15 mouse cellular contexts compared by ENCODE assay signal in genomic region chr10:112000568-112000967, GRCm38 (mm10). TPM values are rescaled to one million over a fixed set of nuclear protein-coding genes. Genes with fewer than 3 reads are reported as not detected.
DNase-seq lines count a peak whose midpoint lies in the region; ATAC-seq and TF ChIP-seq lines count a peak whose summit lies in the region.
"Had no signal": no experiment of that assay in that cellular context is flagged by ENCODE, and none has a peak within 500 bp of the region (broad histone marks: within the 10 kb centered on the region; RNA-seq: fewer than 3 reads in every experiment).

No protein-coding gene starts in this region.

- 0 out of 2 replicates have a peak, but pooled peaks have one; percentile 37 for ATAC-seq in embryonic facial prominence, embryonic 13.5 days (ENCODE audit: insufficient number of reproducible peaks, insufficient read depth, low FRiP score, low TSS enrichment, low read depth)
- ATAC-seq in liver, embryonic 15.5 days (ENCODE audit: insufficient read depth), result peak; percentile 6; the same call in 1 of the 2 replicates
- no peak for ATAC-seq in hindbrain, embryonic 12.5 days (ENCODE audit: low FRiP score)
- ATAC-seq in intestine, embryonic 15.5 days, result no peak

- TF ChIP-seq CTCF in C2C12 (IDR thresholded peaks at IDR 0.05; ENCODE audit: control insufficient read depth, insufficient read depth, insufficient read length), result no peak

- H3K36me3 ChIP-seq in C2C12 (ENCODE audit: control insufficient read depth, insufficient read depth), result no peaks in the 10 kb centered on the region
- no peaks in the 10 kb centered on the region for H3K36me3 ChIP-seq in embryonic facial prominence, embryonic 13.5 days
- no peaks in the 10 kb centered on the region for H3K36me3 ChIP-seq in liver, embryonic 15.5 days (replicated peaks)
- H3K36me3 ChIP-seq in hindbrain, embryonic 12.5 days, result no peaks in the 10 kb centered on the region
- H3K36me3 ChIP-seq in intestine, embryonic 15.5 days, result no peaks in the 10 kb centered on the region
- H3K36me3 ChIP-seq: neural tube, embryonic 12.5 days had no signal

- no peaks in the 10 kb centered on the region for H3K79me3 ChIP-seq in C2C12 (ENCODE audit: low read depth)

- H3K9me3 ChIP-seq in embryonic facial prominence, embryonic 13.5 days, result no peaks in the 10 kb centered on the region
- no peaks in the 10 kb centered on the region for H3K9me3 ChIP-seq in liver, embryonic 15.5 days (replicated peaks)
- no peaks in the 10 kb centered on the region for H3K9me3 ChIP-seq in hindbrain, embryonic 12.5 days (replicated peaks)
- H3K9me3 ChIP-seq in intestine, embryonic 15.5 days, result no peaks in the 10 kb centered on the region
- H3K9me3 ChIP-seq: neural tube, embryonic 12.5 days had no signal

- DNase-seq in 3134 (ENCODE audit: extremely low read depth, insufficient read length, low spot score), result peak; percentile 42
- no peak for DNase-seq in left cerebral cortex, adult 8-10 months (ENCODE audit: low spot score in 2 of 2)
- DNase-seq in heart, adult 9 months (ENCODE audit: low spot score in 2 of 2), result no peak
- DNase-seq: gastrocnemius, postnatal 10 days; kidney, postnatal 14 days had no signal

- WGBS in embryonic facial prominence, embryonic 13.5 days, result 59% methylated on average over 5 of the region's 5 CpGs
- 24% methylated on average over 5 of the region's 5 CpGs for WGBS in liver, embryonic 15.5 days (ENCODE audit: insufficient replicate concordance)
- WGBS in hindbrain, embryonic 12.5 days, result 93% methylated on average over 5 of the region's 5 CpGs
- WGBS in intestine, embryonic 15.5 days, result 83% methylated on average over 5 of the region's 5 CpGs

- H3K9ac ChIP-seq in embryonic facial prominence, embryonic 13.5 days, result no peak overlapping the region
- H3K9ac ChIP-seq in liver, embryonic 15.5 days, result no peak overlapping the region
- H3K9ac ChIP-seq in hindbrain, embryonic 12.5 days, result no peak overlapping the region
- no peak overlapping the region for H3K9ac ChIP-seq in intestine, embryonic 15.5 days
- H3K9ac ChIP-seq: neural tube, embryonic 12.5 days had no signal

- no peaks in the 10 kb centered on the region for H3K27me3 ChIP-seq in C2C12 (ENCODE audit: control insufficient read depth, insufficient read depth, insufficient read length)
- no peaks in the 10 kb centered on the region for H3K27me3 ChIP-seq in embryonic facial prominence, embryonic 13.5 days
- no peaks in the 10 kb centered on the region for H3K27me3 ChIP-seq in liver, embryonic 15.5 days
- no peaks in the 10 kb centered on the region for H3K27me3 ChIP-seq in hindbrain, embryonic 12.5 days
- no peaks in the 10 kb centered on the region for H3K27me3 ChIP-seq in intestine, embryonic 15.5 days (replicated peaks)
- H3K27me3 ChIP-seq: neural tube, embryonic 12.5 days had no signal

- H3ac ChIP-seq in C2C12 (ENCODE audit: control insufficient read depth, insufficient read length, low read depth), result peak overlapping the region; percentile 38

- H3K4me3 ChIP-seq in C2C12 (ENCODE audit: insufficient read depth, poor library complexity, severe bottlenecking), result no peak overlapping the region
- H3K4me3 ChIP-seq in embryonic facial prominence, embryonic 13.5 days, result no peak overlapping the region
- H3K4me3 ChIP-seq in liver, embryonic 15.5 days (replicated peaks), result no peak overlapping the region
- H3K4me3 ChIP-seq in hindbrain, embryonic 12.5 days, result no peak overlapping the region
- H3K4me3 ChIP-seq in intestine, embryonic 15.5 days (replicated peaks), result no peak overlapping the region
- H3K4me3 ChIP-seq: neural tube, embryonic 12.5 days had no signal

- H3K4me1 ChIP-seq in embryonic facial prominence, embryonic 13.5 days, result peaks cover 6% of the 10 kb centered on the region; the same call in 1 of the 2 replicates
- H3K4me1 ChIP-seq in liver, embryonic 15.5 days (replicated peaks), result peaks cover 31% of the 10 kb centered on the region
- H3K4me1 ChIP-seq in hindbrain, embryonic 12.5 days, result no peaks in the 10 kb centered on the region
- H3K4me1 ChIP-seq in intestine, embryonic 15.5 days (replicated peaks), result no peaks in the 10 kb centered on the region
- H3K4me1 ChIP-seq: neural tube, embryonic 12.5 days had no signal

- H3K4me2 ChIP-seq in embryonic facial prominence, embryonic 13.5 days, result no peak overlapping the region
- H3K4me2 ChIP-seq in liver, embryonic 15.5 days, result no peak overlapping the region
- H3K4me2 ChIP-seq in hindbrain, embryonic 12.5 days (replicated peaks), result no peak overlapping the region
- no peak overlapping the region for H3K4me2 ChIP-seq in intestine, embryonic 15.5 days (replicated peaks)
- H3K4me2 ChIP-seq: neural tube, embryonic 12.5 days had no signal

- no peaks in the 10 kb centered on the region for H3K79me2 ChIP-seq in C2C12 (ENCODE audit: control insufficient read depth, insufficient read depth)

- H3K27ac ChIP-seq in embryonic facial prominence, embryonic 13.5 days, result no peak overlapping the region
- H3K27ac ChIP-seq in liver, embryonic 15.5 days (replicated peaks), result no peak overlapping the region
- H3K27ac ChIP-seq in hindbrain, embryonic 12.5 days, result no peak overlapping the region
- H3K27ac ChIP-seq in intestine, embryonic 15.5 days, result no peak overlapping the region
- H3K27ac ChIP-seq: neural tube, embryonic 12.5 days had no signal

TF ChIP-seq in C2C12, 6 proteins besides CTCF, POLR2A, EP300 and RAD21:
- no peak for TF ChIP-seq USF1 (IDR thresholded peaks at IDR 0.05; ENCODE audit: low read depth)
- TF ChIP-seq MYOG (IDR thresholded peaks at IDR 0.05; ENCODE audit: control insufficient read depth, extremely low read depth, insufficient read length), result no peak
- no peak for TF ChIP-seq CEBPB (IDR thresholded peaks at IDR 0.05; ENCODE audit: low read depth)
- no peak for TF ChIP-seq MYOD1 (IDR thresholded peaks at IDR 0.05; ENCODE audit: control insufficient read depth, insufficient read length, low read depth)
- TF ChIP-seq MAX (IDR thresholded peaks at IDR 0.05), result no peak
- peak; percentile 16 for TF ChIP-seq FOSL1 (IDR thresholded peaks at IDR 0.05; ENCODE audit: insufficient read depth, low read length, poor library complexity, severe bottlenecking)
TF ChIP-seq in C2C12: peak in this region for 1.

RNA-seq across cellular contexts. Expression of gene Glipr1, which starts 1.9 kb away (rescaled TPM):
- 10.3 TPM for polyA plus RNA-seq in C2C12 (2012; fragmentation: generic; extraction: Trizol)
- polyA plus RNA-seq in embryonic facial prominence, embryonic 13.5 days (2015; fragmentation: Nextera tagmentation; extraction: Ambion mirVana), result 1.3 and 2.2 TPM in 2 replicates
- 9.8 and 10.7 TPM in 2 replicates for polyA plus RNA-seq in liver, embryonic 15.5 days (2015; fragmentation: Nextera tagmentation; extraction: Ambion mirVana)
- polyA plus RNA-seq in hindbrain, embryonic 12.5 days (2016; fragmentation: Nextera tagmentation; extraction: Ambion mirVana), result 0.42 and 0.88 TPM in 2 replicates
- 1 to 10 TPM in 3 of 4 experiments, under 1 TPM in 1; 0.34 to 3.9 (median 1.9) TPM for total RNA-seq in left cerebral cortex, adult 8-10 months (2022)
- polyA plus RNA-seq in intestine, embryonic 15.5 days (2015; fragmentation: Nextera tagmentation; extraction: Ambion mirVana), result 13.1 and 13.7 TPM in 2 replicates

RNA-seq across cellular contexts. Expression of gene Krr1, which starts 28.1 kb away (rescaled TPM):
- 10.2 TPM for polyA plus RNA-seq in C2C12 (2012; fragmentation: generic; extraction: Trizol)
- polyA plus RNA-seq in embryonic facial prominence, embryonic 13.5 days (2015; fragmentation: Nextera tagmentation; extraction: Ambion mirVana), result 47.2 and 50.3 TPM in 2 replicates
- 18.0 and 18.3 TPM in 2 replicates for polyA plus RNA-seq in liver, embryonic 15.5 days (2015; fragmentation: Nextera tagmentation; extraction: Ambion mirVana)
- polyA plus RNA-seq in hindbrain, embryonic 12.5 days (2016; fragmentation: Nextera tagmentation; extraction: Ambion mirVana), result 49.6 and 54.1 TPM in 2 replicates
- total RNA-seq in left cerebral cortex, adult 8-10 months (2022), result 10 to 100 TPM; 37.3 to 43.5 (median 40.3) TPM
- polyA plus RNA-seq in intestine, embryonic 15.5 days (2015; fragmentation: Nextera tagmentation; extraction: Ambion mirVana), result 37.1 and 43.0 TPM in 2 replicates

RNA-seq across cellular contexts. Expression of gene Glipr1l1, which starts 59.4 kb away (rescaled TPM):
- not detected for polyA plus RNA-seq in C2C12 (2012; fragmentation: generic; extraction: Trizol)
- not detected in 2 replicates for polyA plus RNA-seq in embryonic facial prominence, embryonic 13.5 days (2015; fragmentation: Nextera tagmentation; extraction: Ambion mirVana)
- not detected in 2 replicates for polyA plus RNA-seq in liver, embryonic 15.5 days (2015; fragmentation: Nextera tagmentation; extraction: Ambion mirVana)
- not detected in 2 replicates for polyA plus RNA-seq in hindbrain, embryonic 12.5 days (2016; fragmentation: Nextera tagmentation; extraction: Ambion mirVana)
- total RNA-seq in left cerebral cortex, adult 8-10 months (2022), result not detected
- not detected in 2 replicates for polyA plus RNA-seq in intestine, embryonic 15.5 days (2015; fragmentation: Nextera tagmentation; extraction: Ambion mirVana)
- total RNA-seq: adrenal gland, adult 18-20 months; gastrocnemius, postnatal 10 days had no signal
- polyA plus RNA-seq: forebrain, embryonic 11.5 days; heart, embryonic 14.5 days; liver, embryonic 16.5 days; neural tube, embryonic 12.5 days had no signal

Comparison
In these comparisons a context has a peak if more than half of its experiments do, and no peak if none do; other contexts are left out.
1. ATAC-seq: peak in embryonic facial prominence, embryonic 13.5 days (single experiment) and liver, embryonic 15.5 days (single experiment); none in hindbrain, embryonic 12.5 days (single experiment) and intestine, embryonic 15.5 days (single experiment).